Mouse (Mus musculus): ENCODE results near the gene Plppr3.

GRCm38 (mm10) chr10:79838151-79838550, 36.3 kb downstream of the Plppr3 start:
- TF ChIP-seq TBP (IDR thresholded peaks at IDR 0.05; ENCODE audit: low read depth, low read length), result no peak
- TF ChIP-seq POLR2A (IDR thresholded peaks at IDR 0.05; ENCODE audit: control insufficient read depth in 1 of 2, insufficient read depth in 1 of 2, low read depth in 1 of 2, low read length in 2 of 2, poor library complexity in 1 of 2), result no peak
- TF ChIP-seq CTCF (IDR thresholded peaks at IDR 0.05 in 2 of 3, conservative IDR thresholded peaks at IDR 0.05 in 1 of 3; ENCODE audit: control insufficient read depth in 1 of 3, insufficient read depth in 1 of 3, low read depth in 2 of 3, low read length in 3 of 3, poor library complexity in 1 of 3, severe bottlenecking in 1 of 3), result no peak
- TF ChIP-seq MAFK (IDR thresholded peaks at IDR 0.05; ENCODE audit: borderline replicate concordance, low read depth, low read length), result no peak
- TF ChIP-seq RCOR1 (IDR thresholded peaks at IDR 0.05; ENCODE audit: low read depth, low read length), result no peak
- no peak for TF ChIP-seq HCFC1 (IDR thresholded peaks at IDR 0.05; ENCODE audit: low read depth, low read length)
- no peak for TF ChIP-seq ZMIZ1 (IDR thresholded peaks at IDR 0.05; ENCODE audit: low read depth, low read length)

All from MEL (cell line).